Mouse (Mus musculus) T-helper 17 cell (primary cell): ENCODE data around the gene Ttll10.

Experiments used
- in situ Hi-C, 2 experiments: fragments of 300-600 bp; cut with MboI, MseI; formaldehyde crosslinking; loops; 1 replicate in 1 of 2; 2 replicates in 1 of 2; pipeline ENCODE4 v1.15.1; 2025; ENCODE audit warnings: high pct_unique_total_duplicates in 2 of 2

The Ttll10 gene

DNA sequence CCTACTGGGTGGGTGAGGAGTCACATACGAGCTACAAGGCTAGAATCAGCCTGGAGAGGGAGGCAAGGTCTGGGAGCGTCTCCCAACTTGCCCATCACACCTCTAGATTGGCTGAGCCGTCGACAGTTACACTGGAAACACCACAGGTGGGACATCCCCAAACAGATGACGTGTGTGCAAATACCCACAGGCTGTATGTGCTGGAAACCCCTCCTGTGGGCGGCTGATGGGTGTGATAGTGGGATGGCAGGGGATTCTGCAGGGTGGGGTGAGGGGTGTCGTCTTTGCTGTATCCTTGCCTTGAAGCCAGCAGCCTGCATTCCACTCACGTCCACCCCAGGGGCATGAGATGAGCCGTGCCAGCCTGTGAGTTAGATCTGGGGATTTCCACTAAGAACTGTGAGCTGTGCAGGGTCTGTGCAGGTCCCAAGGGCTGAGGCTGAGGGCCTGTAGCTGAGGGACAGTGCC, 28.5 kb downstream of the Ttll10 start:
- in situ Hi-C loops, result loop anchor here (5.0 kb wide), 2 partner anchors 33 to 68 kb away; partner anchors contain the start of gene C1qtnf12 (in 2 of the 2)

DNA sequence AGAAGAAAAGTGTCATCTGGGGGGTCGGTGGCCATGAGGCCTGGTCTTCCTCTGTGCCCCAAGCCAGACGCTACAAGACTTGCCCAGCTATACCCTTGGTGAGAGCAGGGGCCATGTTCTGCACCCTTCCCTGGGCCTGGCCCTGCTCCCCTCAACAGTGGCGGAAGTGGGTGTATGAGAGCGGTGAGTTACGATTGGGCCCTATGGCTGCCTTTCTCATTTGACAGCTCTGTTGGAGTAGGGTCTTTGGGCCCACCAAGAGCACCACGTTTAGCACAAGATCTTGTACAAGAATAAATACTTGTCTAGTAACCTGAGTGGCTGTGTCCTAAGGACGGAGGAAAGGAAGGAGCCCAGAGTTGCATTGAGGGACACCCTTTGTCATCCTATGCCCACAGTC, 30.6 kb downstream of the Ttll10 start:
- in situ Hi-C loops, result no loop called here

DNA sequence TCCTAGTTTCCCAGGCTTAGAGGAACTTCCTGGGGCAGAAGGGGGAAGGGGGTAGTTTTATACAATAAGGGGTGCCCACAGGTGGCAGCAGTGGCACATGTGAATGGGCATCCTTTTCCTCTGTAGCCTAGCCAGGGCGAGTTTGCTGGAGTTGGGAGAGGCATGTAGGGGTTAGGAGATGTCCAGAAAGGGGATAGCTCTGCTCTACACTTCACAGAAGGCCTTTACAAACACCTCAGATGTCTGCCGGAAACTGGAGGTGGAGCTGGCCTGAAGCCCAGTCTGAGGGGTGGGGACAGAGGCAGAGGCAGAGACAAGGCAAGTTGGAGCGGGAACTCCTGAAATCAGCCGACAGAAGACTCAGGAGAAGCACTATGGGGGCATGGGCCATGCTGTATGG, 33.2 kb downstream of the Ttll10 start, which contains the start of gene Tnfrsf18:
Tnfrsf18 (plus strand) TSS at position 152 of the 400 bp plus-strand sequence.
- in situ Hi-C loops, result no loop called here

DNA sequence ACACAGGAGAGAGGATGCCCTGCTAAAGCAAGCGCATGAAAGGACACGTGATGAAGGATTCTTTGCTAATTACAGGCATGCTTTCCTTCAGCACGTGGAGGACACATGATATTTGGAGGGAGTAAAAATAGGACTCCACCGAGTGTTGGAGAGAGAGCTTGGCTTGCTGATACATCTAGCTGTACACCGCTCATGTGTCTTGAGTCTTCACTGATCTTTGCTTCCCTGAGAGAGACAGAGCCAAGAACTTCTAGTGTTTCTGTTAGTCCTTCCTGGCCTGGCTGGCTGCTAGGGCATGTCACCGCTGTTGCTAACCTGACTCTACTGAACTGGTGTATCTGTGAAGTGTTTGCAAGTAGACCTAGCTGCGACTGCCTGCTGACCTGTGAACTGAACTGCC, 35.0 kb downstream of the Ttll10 start:
- in situ Hi-C loops, result loop anchor here in 1 of 2 experiments (25.0 kb wide), 1 partner anchor 812 kb away; the partner anchor contains the start of gene Ski

- in situ Hi-C loops, result loop anchor here in 1 of 2 experiments (25.0 kb wide), 1 partner anchor 811 kb away; the partner anchor contains the start of gene Ski
Observed at GRCm38 (mm10) chr4:156023520-156023919, 35.7 kb downstream of the Ttll10 start.

DNA sequence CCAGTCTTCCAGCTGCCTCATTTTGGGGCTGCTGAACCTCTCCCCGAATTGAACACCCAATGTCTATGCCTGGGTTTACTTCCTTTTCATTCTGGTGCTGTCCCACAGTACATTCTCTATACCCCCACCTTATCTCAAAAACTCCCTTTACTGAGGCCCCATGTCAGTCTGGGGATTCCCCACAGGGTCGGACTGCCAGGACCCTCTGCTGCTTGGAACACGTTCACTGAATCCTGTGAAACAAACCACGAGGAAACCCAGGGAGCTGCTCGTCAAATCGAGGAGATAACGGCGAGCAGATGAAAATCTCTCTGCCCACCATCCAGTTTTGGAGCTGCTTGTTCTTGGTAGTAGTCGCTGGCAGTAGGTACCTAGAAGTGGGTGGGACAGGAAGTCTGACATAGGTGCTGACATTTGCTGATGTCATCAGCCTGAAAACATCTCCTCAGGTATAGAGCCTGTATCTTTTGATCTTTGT, 37.2 kb downstream of the Ttll10 start:
- in situ Hi-C loops, result loop anchor here in 1 of 2 experiments (25.0 kb wide), 1 partner anchor 810 kb away; the partner anchor contains the start of gene Ski

DNA sequence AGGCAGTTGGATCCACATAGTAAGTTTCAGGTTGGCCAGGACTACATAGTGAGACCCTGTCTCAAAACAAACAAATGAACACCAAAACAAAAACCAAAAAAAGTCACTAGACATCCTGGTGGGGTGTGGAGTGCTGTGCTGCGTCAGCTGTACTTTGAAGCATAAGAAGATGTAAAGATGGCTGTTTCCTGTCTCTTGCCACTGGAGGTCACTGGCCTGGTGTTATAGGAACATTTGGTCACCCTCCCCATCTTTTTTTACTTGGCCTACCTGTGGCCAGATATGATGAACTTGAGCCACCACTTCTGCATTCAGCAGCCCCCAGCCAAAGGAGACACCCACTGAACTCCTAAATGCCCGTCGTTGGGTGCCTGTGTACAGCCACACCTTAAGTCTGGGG, 37.8 kb downstream of the Ttll10 start:
- in situ Hi-C loops, result loop anchor here in 1 of 2 experiments (25.0 kb wide), 1 partner anchor 809 kb away; the partner anchor contains the start of gene Ski

GRCm38 (mm10) chr4:156019771-156020170, 39.4 kb downstream of the Ttll10 start:
- in situ Hi-C loops, result loop anchor here in 1 of 2 experiments (25.0 kb wide), 1 partner anchor 807 kb away; the partner anchor contains the start of gene Ski

- in situ Hi-C loops, result loop anchor here in 1 of 2 experiments (25.0 kb wide), 1 partner anchor 802 kb away; the partner anchor contains the start of gene Ski
Observed at GRCm38 (mm10) chr4:156014436-156014835, 44.8 kb downstream of the Ttll10 start.

- in situ Hi-C loops, result loop anchor here in 1 of 2 experiments (25.0 kb wide), 1 partner anchor 801 kb away; the partner anchor contains the start of gene Ski
Observed at GRCm38 (mm10) chr4:156013637-156014036, 45.6 kb downstream of the Ttll10 start, which contains the start of gene Tnfrsf4. Tnfrsf4 (plus strand) TSS chr4:156013843.

- in situ Hi-C loops, result loop anchor here in 1 of 2 experiments (25.0 kb wide), 1 partner anchor 796 kb away; the partner anchor contains the start of gene Ski
Observed at GRCm38 (mm10) chr4:156008369-156008768, 50.8 kb downstream of the Ttll10 start.

GRCm38 (mm10) chr4:156004109-156004508, 55.1 kb downstream of the Ttll10 start:
- in situ Hi-C loops, result loop anchor here in 1 of 2 experiments (25.0 kb wide), 1 partner anchor 792 kb away; the partner anchor contains the start of gene Ski

DNA sequence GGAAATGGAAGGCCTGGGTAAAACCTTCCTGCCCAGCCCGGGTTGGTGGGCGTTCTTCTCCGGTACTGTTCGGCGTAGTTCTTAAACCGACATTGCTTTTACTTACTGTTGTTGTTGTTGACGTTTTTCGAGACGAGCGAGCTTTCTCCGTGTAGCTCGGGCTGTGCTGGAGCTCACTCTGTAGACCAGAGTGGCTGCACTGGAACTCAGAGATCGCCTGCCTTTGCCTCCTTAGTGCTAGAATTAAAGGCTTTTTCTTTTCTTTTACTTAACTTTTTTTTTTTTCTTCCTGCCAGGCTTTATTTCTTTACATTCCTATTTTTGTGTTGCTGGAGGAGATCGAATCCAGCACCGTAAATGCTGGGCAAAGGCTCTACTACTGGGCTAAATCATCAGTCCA, 65.6 kb downstream of the Ttll10 start:
- in situ Hi-C loops, result no loop called here

DNA sequence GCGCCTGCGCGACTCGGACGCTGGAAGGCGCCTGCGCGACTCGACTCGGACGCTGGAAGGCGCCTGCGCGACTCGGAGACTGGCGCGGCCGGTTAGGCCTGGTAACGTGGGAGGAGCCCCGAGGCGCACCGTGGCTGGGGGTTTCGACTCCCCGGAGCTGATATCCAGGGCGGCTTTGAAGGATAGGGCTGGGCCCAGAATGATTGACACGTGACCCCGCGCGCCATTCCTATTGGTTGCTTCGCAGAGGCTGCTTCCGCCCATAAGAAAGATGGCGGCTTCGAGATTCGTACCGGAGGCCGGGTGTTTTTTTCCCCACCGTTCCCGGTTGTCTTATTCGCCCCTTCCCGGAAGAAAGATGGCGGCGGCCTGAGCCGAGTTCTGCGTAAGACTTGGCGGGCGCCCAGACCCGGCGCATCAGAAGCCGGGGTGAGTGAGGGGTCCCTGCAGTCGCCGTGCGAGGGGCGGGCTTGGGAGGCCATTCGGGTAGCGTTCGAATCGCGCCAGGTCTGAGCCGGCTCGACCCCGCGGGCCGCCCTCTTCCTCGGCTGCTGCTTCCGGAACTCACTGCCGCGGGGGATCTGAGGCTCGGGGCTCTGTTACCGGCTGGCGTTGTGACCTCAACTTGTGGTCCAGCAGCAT, 66.2 kb downstream of the Ttll10 start:
- in situ Hi-C loops, result no loop called here

GRCm38 (mm10) chr4:155992241-155992905, 66.8 kb downstream of the Ttll10 start, which contains the start of the genes B3galt6 and Sdf4:
B3galt6 (minus strand) TSS chr4:155992649.
Sdf4 (plus strand) TSS chr4:155992872.
- in situ Hi-C loops, result no loop called here

- in situ Hi-C loops, result no loop called here
Observed at GRCm38 (mm10) chr4:155991908-155992230, 67.3 kb downstream of the Ttll10 start.

- in situ Hi-C loops, result no loop called here
Observed at GRCm38 (mm10) chr4:155991211-155991907, 67.9 kb downstream of the Ttll10 start.
